Mouse (Mus musculus): ENCODE results near the gene Celsr2.

Gene Celsr2

DNA sequence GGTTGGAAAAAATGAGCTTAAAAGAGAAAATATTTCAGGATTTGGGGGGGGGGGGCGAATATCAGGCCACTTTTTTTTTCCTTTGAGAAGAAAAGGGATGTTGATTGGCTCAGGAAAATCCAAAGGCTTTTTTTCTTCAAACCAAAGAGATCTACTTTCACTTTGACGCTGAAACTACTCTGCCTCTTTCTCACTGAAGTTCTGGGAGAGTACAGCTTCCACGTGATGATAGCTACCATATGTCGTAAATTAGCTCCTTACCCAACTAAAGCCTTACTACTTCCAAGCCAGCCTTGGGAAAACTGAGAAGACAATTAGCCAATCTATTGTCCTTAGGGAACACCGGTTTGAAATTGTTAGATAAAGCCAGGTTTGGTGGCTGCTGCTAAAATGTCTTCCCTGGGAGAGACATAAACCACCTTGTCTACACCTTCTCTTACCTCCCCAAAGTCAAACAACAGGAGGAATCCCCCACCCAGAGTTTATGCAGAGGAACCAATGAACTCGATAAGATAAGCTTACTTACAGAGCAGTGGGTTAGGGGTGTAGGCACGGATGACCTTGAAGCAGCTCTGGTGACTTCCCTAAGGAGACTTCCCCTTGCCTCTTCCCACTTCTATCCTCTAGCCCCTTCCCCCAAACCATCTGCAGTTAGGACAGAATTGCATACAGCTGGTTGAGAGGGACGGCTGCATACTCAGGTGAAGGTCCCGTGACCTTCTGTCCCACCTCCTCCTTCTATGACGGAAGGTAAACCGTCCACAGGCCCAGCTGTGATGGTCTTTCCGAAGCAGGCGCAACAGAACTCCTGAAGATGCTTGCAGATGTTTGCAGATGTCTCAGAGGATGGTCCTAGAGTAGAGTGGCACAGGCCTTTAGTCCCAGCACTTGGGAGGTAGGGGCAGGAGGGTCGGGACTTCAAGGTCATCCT lies 33.1 kb downstream of the Celsr2 start:
- peak in 1 of 2 experiments; percentile 49 for DNase-seq (ENCODE audit: low spot score in 2 of 2)

DNA sequence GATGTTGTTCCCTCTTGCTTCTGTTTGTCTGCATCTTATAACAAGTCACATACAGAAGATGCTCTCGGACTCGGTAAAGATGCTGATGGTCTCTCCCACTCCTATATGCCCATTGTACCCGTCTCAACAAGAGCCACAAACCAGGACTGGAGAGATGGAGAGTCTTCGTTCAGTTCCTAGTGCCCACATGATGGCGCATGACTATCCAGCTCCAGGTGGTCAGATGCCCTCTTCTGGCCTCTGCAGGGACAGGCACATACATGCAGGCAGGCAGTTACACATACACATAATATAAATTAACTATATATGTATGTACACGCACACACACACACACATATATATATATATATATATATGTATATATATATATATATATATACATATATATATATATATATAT lies 34.7 kb downstream of the Celsr2 start:
- DNase-seq (ENCODE audit: low spot score in 2 of 2) = no peak

DNA sequence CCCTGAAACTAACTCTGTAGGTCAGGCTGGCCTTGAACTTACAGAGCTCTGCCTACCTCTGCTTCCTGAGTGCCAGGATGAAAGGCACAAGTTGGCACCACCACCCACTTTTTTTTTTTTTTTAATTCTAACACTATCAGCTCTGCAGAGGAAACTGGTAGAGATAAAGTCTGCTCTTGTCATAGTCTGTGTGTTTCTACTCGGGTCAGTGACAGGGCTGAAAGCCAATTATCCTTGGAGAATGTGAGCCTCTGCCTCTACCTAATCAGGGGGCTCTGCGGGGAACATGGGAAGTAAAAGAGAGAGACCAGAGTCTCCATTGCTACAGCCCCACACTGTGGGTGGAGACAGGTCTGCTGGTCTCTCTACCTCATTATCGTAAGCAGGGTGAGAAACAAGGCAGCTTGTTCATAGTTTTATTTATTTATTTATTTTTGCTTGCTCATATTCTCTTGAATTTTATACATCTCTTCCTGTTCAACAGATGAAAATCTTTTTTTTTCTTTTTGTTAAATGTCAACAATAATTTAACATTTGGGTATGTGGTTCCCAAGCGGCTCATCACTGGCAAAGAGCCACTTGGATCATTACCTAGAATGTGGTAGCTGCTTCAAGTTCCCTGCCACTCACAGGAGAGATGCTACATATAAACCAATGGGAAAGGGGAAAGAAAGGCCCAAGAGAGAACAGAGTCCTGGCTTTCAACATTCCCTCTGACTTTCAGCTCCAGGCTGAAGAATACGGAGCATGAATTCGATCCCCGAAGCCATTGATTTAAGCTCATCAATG lies 36.3 kb downstream of the Celsr2 start:
- no peak for DNase-seq (ENCODE audit: low spot score in 2 of 2)

DNA sequence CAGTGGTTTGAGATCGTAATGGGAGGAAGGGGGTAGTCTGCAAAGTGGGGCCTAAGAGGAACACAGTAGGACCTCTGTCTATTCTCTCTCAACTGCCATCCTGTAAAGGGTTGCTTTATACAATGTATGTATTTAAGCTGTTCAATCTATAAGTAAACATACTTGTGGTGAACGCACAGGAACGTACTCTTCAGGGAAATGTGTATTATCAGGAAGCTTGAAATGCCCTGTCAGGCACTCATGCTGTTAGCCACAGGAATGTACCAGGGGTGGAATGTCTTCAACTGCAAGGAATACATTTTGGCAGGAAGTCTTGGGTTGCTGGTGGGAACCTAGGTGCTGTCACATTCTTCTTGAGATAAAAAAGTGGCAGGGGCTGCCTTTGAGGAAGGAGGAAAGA lies 42.7 kb downstream of the Celsr2 start:
- DNase-seq (ENCODE audit: low spot score in 2 of 2) = no peak

DNA sequence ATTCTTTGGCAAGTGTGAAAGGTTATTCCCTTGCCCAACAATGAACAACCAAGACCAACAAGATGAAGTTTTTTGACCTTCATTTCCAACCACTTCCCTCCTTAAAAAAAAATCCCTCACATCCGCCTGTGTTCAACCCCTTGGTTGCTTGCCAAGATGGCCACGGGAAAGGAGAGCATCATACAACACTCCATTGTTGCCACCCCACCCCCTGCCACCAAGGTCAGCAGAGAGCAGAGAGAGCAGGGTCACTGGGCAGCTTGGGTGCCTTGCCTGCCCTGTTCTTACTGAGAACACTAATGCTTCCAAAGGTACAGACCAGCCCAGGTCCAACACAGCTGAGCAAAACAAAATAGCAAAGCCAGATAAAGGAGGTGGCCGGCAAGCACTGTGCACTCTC lies 43.1 kb downstream of the Celsr2 start:
- no peak for DNase-seq (ENCODE audit: low spot score in 2 of 2)

DNA sequence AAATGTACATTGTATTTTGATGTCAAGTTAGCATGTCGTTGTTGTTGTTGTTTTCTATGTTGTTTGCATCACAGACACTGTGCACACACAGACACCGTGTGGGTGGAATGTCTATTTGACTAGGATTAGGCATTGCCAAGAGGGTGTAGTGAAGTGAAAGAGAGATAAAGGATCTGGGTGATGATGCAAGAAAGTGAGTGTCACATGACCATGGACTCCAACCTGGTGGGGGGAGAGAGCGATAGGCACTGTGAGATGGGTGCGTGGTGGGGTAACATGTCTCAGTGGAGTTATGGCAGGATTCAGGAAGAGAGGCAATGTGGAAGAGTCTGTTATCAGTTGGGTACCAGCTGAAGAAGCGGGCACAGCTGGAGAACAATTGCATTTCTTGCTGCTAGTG lies 46.6 kb downstream of the Celsr2 start:
- DNase-seq (ENCODE audit: low spot score in 2 of 2) = no peak

DNA sequence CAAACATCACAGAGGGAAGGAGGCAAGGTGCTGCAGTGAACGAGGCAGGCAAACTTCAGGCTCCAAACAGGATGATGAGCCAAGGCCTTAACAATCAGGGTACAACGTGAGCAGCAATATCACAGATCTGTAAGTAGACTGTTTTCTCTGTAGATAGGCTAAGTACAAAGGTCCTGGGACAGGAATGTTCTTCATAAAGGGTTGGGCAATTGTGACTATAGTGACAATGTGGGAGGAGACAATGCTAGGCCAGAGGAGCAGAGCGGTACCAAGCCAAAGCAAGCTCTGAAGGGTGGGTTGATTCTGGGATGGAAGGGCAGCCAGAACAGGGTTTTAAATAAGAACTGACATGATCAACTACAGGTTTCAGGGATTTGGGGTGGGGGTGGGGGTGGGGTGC lies 47.5 kb downstream of the Celsr2 start:
- no peak for DNase-seq (ENCODE audit: low spot score in 2 of 2)

DNA sequence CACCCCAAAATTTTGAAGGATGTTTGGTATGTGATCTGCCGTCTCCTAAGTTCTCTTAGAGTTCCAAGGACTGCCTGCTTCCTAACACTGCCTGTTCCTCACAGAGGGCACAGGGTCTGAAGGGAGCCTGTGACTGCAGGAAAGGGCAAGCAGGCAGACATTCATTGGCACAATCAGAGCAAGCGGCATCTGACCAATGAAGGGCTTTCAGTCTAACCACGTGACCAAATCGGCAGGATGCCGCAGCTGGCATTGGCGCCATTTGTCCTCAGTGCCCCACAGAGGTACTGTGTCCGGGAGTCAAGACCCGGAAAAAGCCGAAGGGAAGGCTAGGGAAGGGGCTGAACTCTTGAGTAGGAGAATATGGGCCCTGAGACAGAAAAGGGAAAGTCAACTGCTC lies 48.2 kb downstream of the Celsr2 start:
- no peak for DNase-seq (ENCODE audit: low spot score in 2 of 2)

DNA sequence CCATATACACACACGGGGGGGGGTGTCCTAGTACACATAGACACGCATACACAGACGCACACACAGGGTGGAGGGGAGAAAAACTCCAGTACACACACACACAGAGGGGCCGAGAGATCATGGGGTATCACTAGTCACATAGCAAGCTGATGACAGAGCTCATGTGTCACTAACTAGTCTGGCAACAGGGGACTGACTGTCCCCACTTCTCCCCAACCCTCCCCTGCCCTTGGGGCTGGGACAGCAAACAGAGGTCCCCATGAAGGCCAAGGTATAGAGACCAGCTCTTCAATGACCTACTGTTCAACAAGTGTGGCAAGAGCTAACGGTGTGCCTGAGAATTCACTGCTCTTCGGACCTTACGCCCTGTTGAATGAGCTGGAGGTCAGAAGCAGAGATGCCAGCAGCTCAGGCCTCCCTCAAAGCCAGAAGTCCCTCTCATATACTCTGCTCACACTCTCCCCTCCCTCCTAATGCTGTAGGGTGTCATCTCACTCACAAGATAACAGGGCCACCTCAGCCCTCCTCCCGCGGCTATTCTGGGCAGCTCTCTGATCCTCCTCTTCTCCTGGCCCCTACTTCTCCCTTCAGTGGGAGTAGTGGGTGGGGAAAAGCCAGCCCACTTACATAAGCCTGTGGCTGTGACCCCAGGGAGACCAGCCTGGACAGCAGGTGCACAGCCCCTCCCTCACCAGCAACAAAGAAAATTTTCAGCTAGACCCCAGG lies 50.9 kb downstream of the Celsr2 start, which contains the start of gene Mybphl:
Mybphl (plus strand) TSS at position 642 of the 726 bp plus-strand sequence.
- DNase-seq (ENCODE audit: low spot score in 2 of 2) = no peak

DNA sequence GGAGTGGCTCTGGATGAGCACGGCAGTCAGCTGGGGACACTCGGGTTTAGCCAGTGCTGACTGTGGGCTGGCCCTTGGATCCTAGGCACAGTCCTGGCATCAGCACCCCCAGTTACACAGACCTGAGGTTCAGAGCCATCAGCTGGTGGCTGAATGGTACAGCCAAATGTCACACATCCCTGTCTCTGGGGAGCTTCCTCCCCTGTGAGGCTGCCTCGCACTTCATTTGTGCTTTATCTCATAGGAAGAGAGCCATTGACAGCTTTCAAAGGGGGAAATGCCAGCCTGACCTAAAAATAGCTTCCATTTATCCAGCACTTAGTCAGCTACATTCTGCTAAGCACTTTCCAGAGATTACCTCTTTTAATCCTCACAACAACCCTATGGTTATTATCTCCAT lies 51.7 kb downstream of the Celsr2 start:
- no peak for DNase-seq (ENCODE audit: low spot score in 2 of 2)

DNA sequence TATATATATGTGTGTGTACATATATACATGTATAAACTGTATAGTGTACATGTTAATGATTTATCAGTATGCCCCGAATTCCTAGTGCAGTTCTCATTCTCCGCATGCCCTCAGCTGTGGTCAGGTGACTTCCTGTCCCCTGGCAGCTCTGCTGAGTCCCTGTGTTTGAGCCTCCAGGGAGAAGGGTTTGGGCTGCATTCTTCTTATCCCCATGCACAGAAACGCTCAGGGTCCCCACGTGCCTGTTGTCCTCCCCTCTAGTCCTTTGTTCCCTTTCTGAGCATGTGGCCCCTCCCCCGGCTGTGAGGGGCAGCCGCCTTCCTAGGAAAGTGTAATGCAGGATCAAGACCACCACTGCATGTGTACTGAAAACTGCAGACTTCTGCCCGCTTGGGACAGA lies 54.5 kb downstream of the Celsr2 start:
- DNase-seq (ENCODE audit: low spot score in 2 of 2) = no peak

DNA sequence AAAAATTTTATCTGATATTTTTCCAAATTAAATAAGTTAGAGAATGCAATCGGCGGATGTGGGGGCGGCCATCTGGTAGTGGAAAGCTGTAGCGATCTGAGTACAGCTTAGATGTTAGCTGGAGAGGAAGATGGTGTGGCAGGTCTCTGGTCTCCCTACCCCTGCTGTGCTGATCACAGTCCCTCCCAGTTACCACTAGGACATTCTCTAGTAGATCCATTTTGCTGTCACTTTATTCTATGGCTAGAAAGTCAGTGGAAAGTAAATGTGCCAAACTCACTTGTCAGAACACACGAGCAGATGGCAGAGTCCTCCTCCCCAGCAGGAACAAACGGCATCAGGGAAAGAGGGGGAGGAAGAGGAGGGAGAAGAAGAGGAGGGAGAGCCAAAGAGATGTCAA lies 56.9 kb downstream of the Celsr2 start:
- no peak for DNase-seq (ENCODE audit: low spot score in 2 of 2)

DNA sequence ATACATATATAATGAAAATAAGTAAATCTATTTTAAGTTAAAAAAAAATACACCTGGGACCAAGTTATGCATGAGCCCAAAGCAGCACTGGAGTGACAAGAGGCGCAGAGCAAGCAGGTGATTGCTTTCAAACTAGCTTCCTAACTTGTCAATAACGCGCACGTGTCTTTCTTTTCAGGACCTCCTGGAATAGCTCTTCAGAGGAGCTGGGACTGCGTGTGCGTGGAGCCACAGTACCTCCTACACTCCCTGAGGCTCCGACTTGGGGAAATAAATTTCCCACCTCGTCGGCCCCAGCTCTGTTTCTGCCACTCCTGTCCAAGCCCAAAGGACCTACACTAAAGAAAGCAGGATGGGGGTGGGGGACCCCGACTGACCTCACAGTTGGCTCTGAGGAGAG lies 58.3 kb downstream of the Celsr2 start:
- DNase-seq (ENCODE audit: low spot score in 2 of 2) = no peak

DNA sequence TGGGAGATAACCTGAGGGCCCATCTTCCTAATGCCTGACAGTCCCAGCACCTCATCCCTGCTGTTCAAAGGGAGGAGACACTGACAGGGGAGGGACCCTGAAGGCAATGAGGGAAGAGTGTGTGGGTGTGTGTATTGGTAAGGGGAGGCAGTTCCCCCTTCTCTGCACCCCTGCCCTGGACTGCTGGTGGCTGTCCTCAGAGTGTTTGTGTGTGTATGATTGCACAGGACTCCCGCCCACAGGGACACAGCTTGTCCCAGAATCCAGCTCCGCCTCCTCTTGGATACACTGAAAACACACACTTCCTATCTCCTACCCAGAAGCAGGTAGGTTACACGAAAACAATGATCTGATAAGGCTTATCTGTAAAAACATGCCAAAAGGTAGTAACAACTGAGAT lies 60.1 kb downstream of the Celsr2 start:
- DNase-seq (ENCODE audit: low spot score in 2 of 2) = no peak

DNA sequence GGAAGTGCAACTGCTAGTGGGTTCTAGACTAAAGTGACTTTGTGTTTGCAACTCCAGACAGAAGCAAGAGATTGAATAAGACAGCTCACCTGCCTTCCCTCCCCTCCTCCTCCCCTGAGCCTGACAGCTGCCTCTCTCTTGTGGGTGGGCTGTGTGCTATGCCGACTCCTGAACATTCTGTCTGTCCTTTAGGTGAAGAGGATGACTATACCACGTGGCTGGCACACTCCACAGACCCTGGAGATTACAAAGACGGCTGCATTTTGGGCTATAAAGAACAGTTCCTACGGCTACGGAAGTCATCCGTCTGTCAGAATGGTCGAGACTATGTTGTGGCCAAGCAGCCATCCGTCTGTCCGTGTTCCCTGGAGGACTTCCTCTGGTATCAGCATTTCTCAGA lies 67.0 kb downstream of the Celsr2 start:
- DNase-seq (ENCODE audit: low spot score in 2 of 2) = no peak

DNA sequence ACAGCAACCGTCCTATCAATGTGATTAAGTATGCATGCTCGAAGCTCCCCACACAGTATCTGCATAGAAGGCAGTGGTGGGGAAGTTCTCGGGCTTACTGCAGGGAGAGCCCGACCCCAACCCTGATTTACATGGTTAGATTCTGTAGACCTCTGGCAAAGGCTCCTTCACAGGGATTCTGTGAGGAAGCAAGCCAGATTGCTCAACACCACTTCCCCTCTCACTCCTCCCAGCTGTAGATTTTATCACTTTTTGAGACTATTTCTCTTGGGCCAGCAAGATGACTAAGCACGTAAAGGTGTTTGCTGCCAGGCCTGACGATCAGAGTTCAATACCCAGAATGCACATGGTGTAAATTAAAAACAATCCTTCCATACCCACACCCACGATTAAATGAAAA lies 69.5 kb downstream of the Celsr2 start:
- no peak for DNase-seq (ENCODE audit: low spot score in 2 of 2)

DNA sequence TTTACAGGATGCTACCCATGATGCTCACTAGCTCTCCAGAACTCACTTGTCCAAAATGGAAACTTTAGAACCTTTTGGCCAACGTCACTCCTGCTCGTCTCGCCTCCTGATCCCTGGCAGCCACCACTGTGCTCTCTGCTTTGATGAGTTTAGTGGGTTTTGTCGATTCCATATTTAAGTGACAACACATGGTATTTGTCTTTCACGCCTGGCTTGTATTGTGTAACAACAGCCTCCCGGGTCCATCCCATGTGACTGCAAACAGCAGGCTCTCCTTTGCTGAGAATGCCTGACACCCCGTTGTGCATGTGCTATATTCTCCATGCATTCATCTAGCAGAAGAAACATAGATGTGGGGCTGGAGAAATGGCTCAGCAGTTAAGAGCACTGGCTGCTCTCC lies 73.2 kb downstream of the Celsr2 start:
- DNase-seq (ENCODE audit: low spot score in 2 of 2) = no peak

DNA sequence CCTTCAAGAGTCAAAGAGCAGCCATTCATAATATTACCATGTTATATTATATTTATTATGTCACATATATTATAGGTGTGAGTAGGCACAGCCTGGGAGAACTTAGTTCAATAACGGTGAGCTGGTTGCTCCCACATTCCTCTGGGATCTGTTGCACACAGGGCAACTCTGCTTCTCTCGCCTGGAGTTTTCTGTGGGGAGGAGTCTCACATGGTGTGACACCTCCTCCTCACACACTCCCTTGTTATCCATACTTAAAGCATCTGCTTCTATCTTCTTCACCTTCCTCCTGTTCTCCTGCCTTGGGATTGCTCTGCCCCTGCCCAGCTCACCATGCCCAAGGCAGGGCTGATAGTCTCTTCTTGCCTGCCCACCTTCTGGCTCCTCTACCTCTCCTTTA lies 74.3 kb downstream of the Celsr2 start:
- DNase-seq (ENCODE audit: low spot score in 2 of 2) = no peak

Measured in urinary bladder, postnatal 4 days (tissue).